Mouse (Mus musculus): ENCODE measurements around the gene Nrg4.

Nrg4 gene

GRCm38 (mm10) chr9:55322641-55323040, 4.0 kb downstream of the Nrg4 start:
- no peak for DNase-seq (ENCODE audit: low read depth, low spot score)

DNA sequence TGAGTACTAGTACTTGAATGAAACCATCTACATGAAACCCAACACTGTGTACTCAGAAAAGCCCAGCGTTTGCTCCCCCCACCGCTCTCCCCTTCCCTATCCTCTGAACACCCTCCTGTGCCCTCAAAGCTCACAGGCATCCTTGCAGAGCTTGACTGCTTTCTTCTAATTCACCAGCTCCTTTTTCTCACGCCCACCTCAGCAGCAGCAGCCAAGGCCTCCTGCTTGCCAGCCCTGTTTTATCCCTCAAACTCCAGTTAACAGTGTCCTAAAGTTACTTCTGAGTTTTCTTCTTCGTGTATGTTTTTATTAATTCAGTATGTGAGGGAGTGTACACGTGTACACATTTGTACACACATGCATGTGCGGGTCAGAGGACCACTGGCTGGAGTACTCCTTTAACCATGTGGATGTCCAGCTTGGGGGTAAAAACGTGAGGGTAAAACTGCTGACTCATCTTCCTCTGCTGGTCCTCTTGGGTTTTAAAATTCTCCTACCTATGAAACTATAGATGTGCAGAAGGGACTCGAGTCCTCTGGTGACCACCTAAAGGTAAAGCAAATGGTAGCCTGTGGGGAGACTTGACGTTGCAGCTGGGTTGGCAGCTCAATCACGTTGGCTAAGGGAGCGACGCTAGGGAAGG, 12.9 kb downstream of the Nrg4 start:
- no peak for DNase-seq (ENCODE audit: low read depth, low spot score)

- peak; percentile 57 for DNase-seq (ENCODE audit: low read depth, low spot score)
These were observed 15.1 kb downstream of the Nrg4 start for GRCm38 (mm10) chr9:55311560-55311959.

DNA sequence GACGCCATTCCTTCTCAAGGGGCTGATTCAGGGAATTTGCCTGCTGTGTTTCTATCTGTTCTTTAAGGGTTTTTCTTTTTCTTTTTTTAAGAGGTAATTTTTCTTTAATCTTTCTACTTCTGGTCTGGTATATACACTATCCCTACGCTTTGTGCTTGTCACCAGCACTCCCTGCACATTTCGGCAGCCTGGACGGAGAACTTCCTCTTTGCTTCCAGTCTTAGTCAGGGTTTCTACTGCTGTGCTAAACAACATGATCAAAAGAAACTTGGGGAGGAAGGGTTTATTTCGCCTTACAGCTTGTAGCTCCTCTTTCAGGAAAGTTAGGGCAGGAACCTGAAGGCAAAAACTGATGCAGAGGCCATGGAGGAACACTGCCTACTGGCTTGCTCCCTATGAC, 18.2 kb downstream of the Nrg4 start:
- DNase-seq (ENCODE audit: low read depth, low spot score), result no peak

DNA sequence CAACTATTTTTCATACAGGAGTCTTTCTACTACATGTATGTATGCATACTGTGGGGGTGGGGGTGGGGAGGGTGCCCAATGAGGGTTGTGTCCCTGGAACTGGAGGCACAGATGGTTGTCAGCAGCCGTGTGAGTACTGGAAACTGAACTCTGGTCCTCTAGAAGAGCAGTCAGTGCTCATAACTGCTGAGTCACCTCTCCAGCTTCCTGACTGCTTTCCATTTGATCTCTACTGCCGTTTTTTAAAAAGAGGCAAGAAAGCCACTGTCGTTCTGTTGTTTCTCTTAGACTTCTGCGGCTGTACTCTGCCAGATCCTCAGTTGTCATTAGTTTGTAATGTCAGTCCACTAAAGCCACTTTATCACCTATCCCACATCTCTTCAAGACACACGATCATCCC, 19.1 kb downstream of the Nrg4 start:
- DNase-seq (ENCODE audit: low read depth, low spot score), result no peak

DNA sequence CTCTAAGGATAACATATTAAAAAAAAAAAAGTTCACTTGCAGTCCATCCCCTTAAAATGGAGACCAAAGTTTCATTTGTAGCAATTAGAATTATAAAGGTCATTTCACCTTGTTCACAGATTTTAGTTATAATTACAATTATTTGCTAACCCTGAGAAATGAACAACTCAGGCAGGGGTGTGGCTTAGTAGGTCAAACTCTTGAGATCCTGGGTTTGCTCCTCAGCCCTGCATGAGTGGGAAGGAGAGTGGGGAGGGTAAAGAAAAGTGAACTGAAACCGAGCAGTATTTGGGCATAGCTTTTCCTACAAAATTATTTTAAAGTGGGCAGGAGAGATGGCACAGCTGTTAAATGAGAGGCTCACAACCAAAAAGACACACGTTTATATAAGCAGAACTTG, 19.6 kb downstream of the Nrg4 start:
- DNase-seq (ENCODE audit: low read depth, low spot score), result no peak

GRCm38 (mm10) chr9:55296221-55296620, 30.4 kb downstream of the Nrg4 start:
- no peak for DNase-seq (ENCODE audit: low read depth, low spot score)

GRCm38 (mm10) chr9:55291966-55292365, 34.7 kb downstream of the Nrg4 start:
- no peak for DNase-seq (ENCODE audit: low read depth, low spot score)

- no peak for DNase-seq (ENCODE audit: low read depth, low spot score)
These were observed 37.0 kb downstream of the Nrg4 start for GRCm38 (mm10) chr9:55289475-55290198.

DNA sequence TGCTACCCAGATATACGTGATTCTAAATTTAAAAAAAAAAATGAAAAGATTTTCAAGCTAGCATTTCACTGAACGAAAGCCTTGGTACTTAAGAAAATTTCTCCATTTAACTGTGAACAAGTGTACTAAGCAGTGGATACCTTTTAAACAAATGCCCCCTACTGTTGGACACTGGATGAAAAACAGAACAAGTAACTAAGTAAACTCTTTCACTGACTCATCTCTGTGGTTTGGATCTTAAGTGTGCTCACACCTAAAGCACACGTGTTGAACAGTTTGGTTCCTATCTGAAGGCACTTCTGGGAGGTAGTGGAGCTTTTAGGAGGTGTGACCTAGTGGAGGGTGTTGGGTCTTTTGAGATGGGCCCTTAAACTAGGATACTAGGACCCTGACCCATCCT, 41.4 kb downstream of the Nrg4 start:
- no peak for DNase-seq (ENCODE audit: low read depth, low spot score)

GRCm38 (mm10) chr9:55283516-55283915, 43.1 kb downstream of the Nrg4 start:
- DNase-seq (ENCODE audit: low read depth, low spot score), result no peak

DNA sequence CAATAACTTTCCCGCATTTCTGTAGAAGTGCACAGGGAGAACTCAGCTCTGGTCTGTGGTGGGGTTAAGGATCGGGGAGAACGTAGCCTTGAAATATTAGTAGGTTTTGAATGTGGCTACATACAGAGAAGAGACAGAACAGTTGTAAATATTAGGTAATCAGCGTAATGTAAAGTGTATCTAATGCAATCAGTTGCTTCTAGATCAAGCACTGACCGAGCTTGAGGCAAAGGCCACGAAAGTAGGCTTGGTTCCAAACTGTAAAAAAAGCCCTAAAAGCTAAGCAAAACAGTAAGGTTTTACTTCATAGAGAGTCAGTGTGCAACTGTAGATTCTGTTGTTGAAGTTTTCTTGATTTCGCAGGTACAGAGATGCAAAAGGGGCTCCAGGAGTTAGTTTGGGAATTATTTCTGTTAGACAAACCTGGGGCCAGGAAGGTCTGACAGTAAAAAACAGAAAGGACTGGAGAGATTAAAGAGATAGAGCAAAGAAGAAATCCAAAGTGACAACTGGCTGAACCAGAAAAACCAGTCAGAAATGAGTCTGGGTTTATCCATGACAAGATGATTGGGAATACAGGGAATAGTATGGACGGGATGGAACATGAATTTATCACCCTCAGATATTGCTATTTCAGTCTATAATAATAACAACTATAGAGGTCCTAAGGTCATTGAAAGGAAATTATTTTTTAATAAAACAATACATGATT, 47.4 kb downstream of the Nrg4 start:
- no peak for DNase-seq (ENCODE audit: low read depth, low spot score)

DNA sequence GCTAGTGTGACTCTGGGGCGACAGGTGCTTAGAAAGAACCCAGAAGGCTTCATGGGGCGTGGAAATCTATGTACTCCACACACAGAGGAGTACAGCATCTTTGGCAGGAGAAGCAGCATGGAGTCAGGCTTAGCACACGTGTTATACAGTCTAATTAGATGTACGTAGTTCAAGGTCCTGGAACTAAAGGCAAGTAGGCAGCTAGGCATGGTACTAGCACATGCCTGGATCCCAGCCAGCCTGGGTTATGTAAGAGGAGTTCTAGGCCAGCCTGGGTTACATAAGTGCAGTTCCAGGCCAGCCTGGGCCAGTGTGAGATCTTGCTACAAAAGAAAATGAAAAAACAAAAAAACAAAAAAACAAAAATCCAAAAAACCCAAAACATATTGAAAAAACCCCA, 49.1 kb downstream of the Nrg4 start:
- peak; percentile 4 for DNase-seq (ENCODE audit: low read depth, low spot score)

DNA sequence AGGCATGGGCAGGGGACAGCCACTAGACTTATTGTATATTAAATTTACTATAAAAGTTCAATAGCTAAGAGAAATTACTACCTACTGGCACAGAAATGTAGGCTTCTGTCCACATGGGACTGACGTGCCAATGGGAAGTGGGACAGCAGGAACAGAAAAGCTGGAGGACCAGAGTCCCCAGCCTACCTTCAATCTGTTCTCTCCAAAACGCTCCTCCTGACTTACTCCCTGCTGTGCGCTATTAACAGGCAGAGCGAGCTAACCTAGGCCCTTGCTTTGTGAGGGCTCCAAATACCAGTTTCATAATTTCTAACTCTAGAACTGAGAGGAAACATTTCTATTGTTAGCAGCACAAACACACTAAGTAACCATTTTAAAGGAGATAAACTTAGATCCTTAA, 52.7 kb downstream of the Nrg4 start:
- DNase-seq (ENCODE audit: low read depth, low spot score), result no peak

GRCm38 (mm10) chr9:55271960-55272560, 54.6 kb downstream of the Nrg4 start:
- DNase-seq (ENCODE audit: low read depth, low spot score), result no peak

DNA sequence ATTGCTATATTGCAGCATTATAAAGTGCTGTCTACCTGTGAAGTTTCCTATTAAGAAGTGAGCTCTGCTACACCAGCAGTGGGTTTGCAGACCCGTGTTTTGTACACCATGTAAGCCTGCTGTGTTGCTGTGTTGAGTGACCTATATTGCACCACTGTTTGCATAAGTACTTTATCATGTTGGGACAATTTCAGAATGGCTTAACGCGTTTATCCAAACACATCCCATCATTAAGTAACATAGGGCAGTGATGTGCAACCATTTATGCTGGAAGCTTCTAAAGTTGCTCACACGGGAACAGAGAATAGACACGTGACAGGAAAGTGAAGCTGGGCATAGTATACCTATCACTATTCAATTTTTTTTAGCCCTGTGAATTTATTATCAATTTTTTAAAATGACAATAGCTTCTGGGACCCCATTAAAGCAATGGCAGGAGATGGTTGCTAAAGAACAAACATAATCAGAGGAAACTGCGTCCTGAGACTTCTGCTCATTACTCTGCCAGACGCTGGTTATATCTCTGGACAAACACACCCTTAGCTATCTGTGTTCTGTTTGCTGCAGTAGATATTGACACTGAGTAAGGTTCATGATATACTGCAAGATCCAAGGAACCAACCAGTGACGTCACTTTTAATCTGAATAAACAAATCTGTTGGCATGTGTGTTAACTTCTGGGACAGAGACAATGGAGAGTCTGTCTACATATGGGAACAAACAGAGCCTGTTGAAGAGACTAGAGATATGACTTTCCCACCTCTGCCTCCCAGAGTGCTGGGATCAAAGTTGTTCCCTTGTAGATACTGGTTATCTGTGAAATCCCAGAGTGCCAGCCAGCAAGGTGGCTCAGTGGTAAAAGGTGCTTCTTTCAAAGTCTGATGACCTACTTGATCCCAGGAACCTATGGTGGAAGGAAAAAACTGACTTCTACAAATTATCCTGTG, 62.0 kb downstream of the Nrg4 start:
- no peak for DNase-seq (ENCODE audit: low read depth, low spot score)

- DNase-seq (ENCODE audit: low read depth, low spot score), result no peak
These were observed 66.9 kb downstream of the Nrg4 start for GRCm38 (mm10) chr9:55259741-55260140.

DNA sequence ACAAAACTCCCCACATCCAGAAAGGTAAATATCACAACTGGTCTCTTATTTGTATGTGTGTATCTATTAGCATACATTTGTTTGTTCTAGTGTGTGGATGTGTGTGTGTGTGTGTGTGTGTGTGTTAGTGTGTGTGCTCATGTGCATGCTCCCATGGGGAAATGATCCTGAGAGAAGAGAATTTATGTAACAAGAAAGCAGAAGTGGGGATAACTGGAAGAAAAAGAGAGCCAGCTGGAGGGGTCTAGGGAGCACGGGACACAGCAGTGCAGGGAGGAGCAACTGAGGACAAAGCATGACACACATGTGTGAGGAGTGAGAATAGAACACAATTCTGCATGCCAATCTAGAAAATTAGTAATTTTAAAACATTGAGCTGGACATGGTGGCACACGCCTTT, 69.5 kb downstream of the Nrg4 start:
- DNase-seq (ENCODE audit: low read depth, low spot score), result no peak

GRCm38 (mm10) chr9:55255604-55256003, 71.0 kb downstream of the Nrg4 start:
- no peak for DNase-seq (ENCODE audit: low read depth, low spot score)

- DNase-seq (ENCODE audit: low read depth, low spot score), result no peak
These were observed 71.6 kb downstream of the Nrg4 start for GRCm38 (mm10) chr9:55255056-55255455.

- no peak for DNase-seq (ENCODE audit: low read depth, low spot score)
These were observed 72.8 kb downstream of the Nrg4 start for GRCm38 (mm10) chr9:55253849-55254248.

Data from retina, adult 2 months (tissue).